Mouse (Mus musculus) colon, adult 2 months (tissue): ENCODE results near the gene Zbtb21. TPM values are rescaled to one million over a fixed set of nuclear protein-coding genes. Genes with fewer than 3 reads are reported as not detected.

ENCODE experiments used
- polyA plus RNA-seq: library from polyadenylated mRNA; depleted of rRNA; stranded (reverse); fragments of >200 nt; gene quantifications from 2 replicates; pipeline ENCODE4 v1.2.3, GENCODE M21; 2012; rRNA removed

The Zbtb21 gene
- 16.2 and 17.8 TPM in 2 replicates for polyA plus RNA-seq

GRCm38 (mm10) chr16:97962151-97962948 lies at the start of gene Zbtb21, which contains the start of gene C2cd2:
Gene Zbtb21 (minus strand): TSS chr16:97962622.
Gene C2cd2 (minus strand): TSS chr16:97962598.

GRCm38 (mm10) chr16:97996616-97997382 lies 34.4 kb upstream of the Zbtb21 start, which contains the start of gene B230307C23Rik:
Gene B230307C23Rik (plus strand): TSS chr16:97997315.

Other genes starting within 250 kb of the Zbtb21 start
- gene Ripk4, start 198.8 kb downstream of the Zbtb21 start, polyA plus RNA-seq: 23.7 and 25.9 TPM in 2 replicates
- gene Prdm15, start 110.8 kb downstream of the Zbtb21 start, polyA plus RNA-seq: 14.6 and 16.3 TPM in 2 replicates
- gene C2cd2, start within 50 bp of the Zbtb21 start, polyA plus RNA-seq: 24.9 and 25.4 TPM in 2 replicates
- 2.8 and 3.8 TPM in 2 replicates for gene B230307C23Rik, start 34.7 kb upstream of the Zbtb21 start, polyA plus RNA-seq
- gene A630089N07Rik, start 119.8 kb upstream of the Zbtb21 start, polyA plus RNA-seq: 0.12 and 0.51 TPM in 2 replicates